Mouse (Mus musculus) frontal cortex, postnatal 14 days (tissue): ENCODE measurements around the gene Gm42417.

Experiments used
- DNase-seq, 2 experiments: peaks; one replicate each; pipeline ENCODE4 v3.0.0; 2022; ENCODE audit warnings: low spot score in 2 of 2

The Gm42417 gene

DNA sequence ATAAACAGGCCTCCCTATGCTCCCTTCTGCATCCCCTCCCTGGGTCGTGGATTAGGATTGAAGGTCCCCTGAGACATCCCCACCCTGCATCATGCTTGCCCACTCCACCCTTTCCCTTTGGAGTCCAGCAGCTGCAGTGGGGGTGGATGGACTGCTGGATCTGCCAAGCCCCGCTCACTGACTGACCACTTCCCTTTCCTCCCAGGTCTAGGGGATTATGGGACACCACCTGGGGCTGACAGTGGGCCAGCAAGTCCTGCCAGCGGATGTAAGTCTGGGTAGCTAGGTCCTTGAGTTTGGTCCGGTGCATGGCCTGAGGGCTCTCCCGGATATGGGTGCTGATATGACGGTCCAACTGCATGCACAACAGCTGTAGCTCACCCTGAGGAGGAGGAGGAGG, 24.9 kb upstream of the Gm42417 start:
- no peak for DNase-seq

DNA sequence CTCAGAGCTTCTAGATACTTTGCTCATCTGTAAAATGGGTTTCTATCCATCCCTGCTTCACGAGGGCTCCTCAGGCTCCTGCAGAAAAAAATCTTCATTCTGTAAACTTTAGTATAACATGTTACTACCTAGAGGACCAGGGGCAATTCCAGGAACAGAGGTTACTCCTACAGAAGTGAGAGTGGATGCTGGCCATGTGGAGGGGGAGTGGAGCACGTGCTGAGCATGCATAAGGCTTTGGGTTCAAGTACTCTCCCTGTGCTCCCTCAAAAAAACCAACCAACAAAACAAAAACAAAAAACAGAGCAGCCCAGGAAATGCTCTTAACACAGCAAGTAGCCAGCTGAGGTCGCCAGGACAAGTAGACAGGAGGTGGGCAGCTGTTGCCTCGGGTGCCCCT, 24.4 kb upstream of the Gm42417 start:
- no peak for DNase-seq

DNA sequence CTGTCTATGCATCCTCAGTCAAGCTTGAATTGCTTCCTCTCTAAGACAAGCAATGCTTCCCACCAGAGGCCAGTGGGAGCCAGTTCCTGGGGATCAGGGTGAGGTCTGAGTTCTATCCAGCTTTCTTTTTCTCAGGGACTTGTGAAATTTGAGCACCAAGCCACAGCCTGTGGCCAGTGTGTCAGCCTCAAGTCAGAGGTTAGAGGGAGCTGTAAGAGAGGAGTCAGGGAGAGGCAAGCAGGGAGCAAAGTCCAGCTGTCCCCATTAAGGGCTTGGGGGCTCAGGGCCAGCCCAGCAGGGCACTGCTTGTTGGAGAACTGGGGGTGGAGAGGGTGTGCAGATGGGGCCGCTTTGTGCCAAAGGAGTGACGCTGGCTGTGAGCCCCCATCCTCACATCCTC, 24.0 kb upstream of the Gm42417 start:
- DNase-seq, result no peak

DNA sequence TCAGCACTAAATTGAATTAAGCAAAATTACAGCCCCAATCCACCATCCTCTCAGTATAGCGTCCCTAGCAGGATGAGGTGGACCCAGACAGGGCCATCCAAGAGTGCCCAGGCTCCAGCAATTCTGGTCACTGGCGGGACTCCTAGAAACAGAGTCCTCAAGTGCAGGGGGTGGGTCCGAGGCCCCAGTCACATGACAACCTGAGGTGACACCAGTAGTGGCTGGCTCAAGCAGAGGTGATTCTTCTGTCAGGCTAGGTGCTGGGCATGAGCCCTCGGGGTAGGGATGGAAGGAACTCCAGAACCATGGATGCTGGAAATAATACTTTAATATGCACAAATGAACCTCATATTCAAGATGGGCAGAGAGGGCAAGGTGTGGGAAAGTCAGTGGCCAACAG, 23.2 kb upstream of the Gm42417 start:
- no peak for DNase-seq

DNA sequence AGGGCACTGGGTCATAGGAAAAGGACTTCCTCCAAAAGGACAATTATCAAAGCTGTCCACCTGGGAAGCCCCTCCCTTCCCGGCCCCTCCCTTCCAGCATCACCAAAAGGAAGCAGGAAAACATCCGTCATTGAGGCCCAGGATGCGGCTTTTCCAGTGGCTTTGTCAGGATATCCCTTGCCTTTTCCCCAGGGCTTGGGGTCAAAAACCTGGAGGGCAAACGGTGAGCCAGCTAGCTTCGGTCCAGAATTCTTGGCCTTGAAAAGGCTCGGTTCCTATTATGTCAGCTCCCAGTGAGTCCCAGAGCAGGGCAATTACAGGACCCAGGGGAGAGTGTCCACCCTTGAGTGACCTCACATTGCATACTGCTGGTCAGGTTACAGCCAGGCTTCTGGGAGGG, 21.7 kb upstream of the Gm42417 start:
- no peak for DNase-seq

DNA sequence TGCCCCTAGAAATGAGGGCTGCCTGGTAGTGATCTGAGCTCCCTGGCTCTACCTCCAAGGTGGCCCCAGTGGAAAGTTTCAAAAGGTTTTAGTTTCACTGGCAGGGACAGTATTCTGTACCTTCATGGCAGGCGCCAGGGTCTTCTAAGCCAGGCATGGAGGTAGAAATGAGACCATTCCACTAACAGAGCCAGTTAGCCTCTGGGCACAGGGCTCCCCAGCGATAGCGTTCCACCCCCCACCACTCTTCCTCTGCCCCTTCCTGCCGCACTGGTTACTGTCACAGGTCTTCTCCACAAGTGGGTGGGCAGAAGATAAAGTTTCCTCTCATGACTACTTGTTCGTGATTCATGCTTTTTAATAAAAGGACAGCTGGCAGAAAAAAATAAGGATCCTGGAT, 20.7 kb upstream of the Gm42417 start:
- no peak for DNase-seq

DNA sequence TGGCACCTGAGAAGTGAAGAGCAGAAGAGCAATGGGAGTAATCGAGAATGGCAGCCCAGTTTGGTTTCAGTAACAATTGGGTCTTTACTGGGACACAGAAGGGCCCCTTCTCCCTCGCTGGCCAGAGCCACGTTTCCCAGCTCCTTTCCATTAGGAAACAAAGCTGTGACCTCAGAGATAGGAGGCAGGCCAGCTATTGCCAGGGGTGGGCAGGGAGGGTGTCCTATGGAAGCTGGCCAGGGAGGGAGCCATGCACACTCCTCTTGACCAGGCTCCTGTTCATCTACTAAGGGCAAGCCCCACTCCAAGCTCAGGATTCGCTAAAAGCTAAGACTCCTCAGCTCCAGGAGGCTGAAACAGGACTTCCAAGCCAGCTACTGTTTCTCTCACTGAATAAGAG, 20.0 kb upstream of the Gm42417 start:
- no peak for DNase-seq

DNA sequence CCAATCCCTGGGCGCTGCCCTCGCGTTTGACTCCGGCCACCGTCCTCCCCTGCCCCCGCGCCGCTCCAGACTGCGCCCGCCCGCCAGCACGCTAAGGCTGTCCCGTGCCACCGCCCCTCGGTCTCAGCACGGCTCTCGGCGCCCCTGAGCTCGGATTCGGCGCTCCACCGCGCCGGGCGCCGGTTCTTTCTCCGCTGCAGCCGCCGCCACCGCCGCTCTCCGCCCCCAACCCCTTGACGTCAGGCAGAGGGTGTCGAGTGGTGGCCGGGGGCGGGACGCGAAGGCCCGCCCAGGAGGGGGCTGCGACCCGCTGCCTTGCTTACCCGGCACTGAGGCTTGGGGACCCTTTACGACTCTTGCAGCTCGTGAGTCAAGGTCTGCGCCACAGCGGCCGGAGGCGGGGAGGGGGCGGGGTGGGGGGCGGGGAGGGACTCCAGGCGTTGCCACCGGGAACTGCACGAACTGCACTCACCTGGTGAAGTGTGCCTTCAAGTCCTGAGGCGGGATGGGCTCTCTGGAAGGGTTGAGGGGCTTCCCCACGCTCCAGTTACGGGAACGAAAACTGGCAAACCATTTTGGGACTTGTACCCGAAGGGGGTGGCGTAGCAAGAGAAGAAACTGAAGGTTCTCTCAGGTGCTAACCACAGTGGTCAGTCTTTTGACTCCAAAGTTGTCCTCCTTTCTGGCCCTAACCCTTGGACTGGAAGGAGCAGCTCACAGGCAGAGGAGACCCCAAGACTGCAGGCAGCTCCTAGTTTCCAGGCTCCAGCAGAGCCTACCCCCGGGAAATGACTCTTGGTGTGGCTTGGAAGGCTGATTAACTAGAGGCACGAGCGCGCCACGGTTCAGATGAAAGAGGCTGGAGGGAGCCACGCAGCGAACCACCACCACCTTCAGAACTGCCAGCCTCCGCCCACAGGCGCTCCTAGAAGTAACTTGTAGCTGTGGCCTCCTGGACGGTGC, 19.1 kb upstream of the Gm42417 start, which contains the start of gene Sema4c:
Gene Sema4c (minus strand): TSS at position 319 of the 963 bp plus-strand sequence.
- peak in 1 of 2 experiments; percentile 70 for DNase-seq

DNA sequence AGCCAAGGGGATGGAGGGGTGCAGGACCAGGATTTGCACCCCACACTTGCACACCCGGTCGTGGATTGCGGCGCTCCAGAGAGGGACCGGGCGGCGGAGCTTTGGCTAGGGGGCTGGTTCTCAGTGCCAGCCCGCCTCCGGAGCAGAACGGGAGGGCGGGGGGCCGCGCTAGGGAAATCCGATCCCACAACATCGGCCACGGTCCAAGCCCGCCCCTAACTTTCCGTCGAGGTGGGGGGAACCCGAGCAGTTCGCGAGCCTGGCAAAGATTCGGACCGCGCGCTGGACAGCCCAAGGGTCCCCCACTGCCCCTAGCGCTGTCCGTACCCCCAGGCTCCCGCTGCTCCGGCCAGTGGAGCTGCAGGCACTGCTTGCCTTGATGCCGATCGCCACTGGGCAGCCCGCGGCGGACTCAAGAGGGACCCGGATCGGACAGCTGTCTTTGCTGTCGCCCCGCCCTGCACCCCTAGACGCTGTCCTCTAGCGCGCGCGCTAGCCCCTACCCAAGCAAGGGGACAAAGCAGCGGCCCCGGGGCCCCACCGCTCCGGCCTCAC, 18.3 kb upstream of the Gm42417 start:
- DNase-seq, result peak in 1 of 2 experiments; percentile 65

DNA sequence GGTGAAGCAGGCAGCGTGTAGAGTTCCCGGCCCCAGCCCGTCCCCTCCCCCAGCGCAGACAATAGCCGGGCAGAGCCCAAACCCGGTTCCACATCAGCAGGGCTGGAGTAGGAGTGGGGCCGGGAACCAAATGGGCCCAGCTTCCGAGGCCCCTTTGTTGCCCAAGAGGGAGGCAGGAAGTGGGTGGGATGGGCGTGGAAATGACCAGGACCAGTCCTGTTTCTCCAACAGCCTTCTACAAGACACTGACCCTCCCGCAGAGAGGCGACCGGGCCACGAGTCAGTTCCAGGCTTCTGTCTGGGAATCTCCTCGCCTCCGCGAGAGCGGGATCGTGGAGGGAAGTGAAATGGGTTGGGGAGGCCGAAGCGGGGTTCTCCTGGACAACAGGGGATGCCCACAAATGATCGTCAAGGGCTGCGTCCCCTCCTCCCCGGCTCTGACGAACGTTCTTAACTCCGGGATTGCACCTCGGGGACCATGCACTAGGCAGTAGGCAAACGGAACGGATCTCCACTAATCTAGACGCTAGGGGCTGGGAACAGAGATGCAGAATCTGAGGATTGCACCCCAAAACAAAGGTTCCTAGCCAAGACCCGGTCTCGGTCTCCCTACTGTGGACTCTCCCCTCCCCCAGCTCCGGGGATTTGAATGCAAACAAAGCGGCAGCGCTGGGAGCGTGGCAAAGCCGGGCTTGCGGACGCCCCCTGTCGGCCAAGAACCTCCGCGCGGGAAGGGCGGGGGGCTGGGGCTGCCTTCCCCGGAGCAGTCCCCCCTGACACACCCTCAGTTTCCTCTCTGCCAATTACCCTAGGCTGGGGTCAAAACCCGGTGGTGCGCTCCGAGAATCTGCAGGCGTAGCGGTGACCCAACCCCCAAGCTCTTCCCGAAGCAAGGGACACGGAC, 17.6 kb upstream of the Gm42417 start:
- DNase-seq, result peak; percentile 88 to 94

DNA sequence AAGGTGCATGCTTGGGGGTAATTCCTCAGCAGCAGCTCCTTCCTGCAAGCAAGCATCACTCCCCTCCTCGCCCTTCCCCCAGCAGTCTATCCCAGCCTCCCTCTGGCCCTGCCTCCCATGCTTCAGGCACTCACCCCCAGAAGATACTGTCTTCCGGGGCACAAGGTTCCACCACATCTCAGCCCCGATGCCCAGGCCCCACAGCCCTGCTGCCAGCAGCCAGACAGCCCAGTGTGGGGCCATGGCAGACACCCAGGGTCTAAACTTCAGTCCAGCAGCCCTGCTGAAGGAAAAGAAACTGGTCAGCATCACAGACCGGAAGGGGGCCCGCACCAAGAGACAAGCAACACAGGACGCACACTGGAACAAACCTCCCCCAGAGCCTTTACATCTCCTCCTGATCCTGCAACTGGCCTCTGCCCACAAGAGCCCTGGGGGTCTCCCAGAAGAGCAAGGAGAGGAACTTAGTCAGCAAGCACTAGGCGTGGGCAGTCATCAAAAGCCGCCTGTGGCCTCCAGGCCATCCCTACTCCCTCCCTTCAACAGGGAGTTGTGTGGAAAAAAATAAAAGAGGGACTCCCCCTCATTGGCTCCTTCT, 16.7 kb upstream of the Gm42417 start:
- no peak for DNase-seq

DNA sequence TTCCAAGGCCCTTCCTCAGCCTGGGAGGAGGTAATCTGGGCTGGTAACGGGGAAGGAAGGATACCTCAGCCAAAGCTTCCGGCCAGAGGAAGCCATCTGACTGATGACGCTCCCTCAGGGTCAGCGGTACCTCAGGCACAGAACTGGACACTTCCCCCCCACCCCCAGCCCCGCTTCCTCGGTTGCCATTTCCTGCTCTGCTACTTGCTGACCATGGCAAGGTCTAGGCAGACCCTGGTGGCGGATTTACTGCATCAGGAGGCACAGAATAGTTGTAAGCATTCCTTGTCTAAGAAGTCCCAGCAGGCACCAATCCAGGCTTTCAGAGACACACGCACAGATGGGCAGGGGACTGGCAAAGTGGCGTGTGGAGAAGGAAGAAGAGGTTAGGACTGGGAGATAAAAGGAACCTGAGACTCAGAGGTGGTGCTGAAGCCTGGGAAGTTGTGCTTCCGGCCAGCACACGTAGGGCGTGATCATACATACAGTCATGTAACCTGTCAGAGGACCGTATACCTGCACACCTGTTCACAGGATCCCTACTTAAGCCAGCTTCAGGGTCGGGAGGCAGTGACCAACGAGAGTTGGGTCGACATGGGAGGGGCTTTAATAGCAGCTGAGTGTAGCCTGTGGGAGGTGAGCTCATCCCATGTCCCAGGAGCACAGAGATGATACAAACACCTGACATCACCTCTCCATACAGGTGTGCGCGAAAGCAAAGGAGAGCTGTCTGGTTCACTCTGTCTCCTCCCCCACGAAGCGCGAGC, 15.6 kb upstream of the Gm42417 start:
- no peak for DNase-seq

DNA sequence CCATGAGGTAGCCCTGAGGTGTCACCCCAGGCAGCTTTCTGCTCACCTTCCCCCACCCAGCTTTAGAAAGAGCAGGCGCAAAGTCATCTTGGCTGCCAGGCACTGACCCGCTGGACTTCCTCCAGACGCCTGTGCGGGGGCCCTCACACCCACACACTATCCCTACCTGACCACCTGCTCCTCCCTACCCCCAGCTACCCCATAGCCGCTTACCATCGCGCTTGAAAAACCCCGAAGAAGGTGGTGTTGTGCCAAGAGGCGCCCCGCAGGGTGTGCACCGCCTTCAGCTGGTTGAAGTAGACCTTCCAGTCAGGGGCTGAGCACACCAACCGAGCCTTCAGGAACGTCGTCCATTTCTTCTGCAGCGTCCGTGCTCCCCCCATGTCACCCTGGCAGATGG, 13.3 kb upstream of the Gm42417 start:
- no peak for DNase-seq

DNA sequence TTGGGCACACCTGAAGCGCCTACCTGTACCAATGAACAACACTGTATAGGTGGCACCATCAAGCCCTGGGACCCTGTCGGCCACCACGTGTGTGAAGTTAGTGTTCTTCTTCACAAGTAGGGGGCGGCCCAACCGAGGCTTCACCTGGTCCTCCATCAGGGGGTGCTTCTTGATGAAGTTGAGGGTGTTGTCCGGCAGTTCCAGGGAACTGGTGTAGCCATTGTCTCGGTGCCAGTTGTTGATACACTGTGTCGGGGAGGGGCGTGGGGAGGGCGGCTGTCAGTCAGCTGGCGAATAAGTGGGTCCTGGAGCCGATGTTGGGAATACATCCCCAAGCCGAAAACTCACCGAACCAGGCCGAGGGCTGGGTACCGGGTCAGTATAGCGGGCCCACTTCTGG, 12.7 kb upstream of the Gm42417 start:
- DNase-seq, result no peak

DNA sequence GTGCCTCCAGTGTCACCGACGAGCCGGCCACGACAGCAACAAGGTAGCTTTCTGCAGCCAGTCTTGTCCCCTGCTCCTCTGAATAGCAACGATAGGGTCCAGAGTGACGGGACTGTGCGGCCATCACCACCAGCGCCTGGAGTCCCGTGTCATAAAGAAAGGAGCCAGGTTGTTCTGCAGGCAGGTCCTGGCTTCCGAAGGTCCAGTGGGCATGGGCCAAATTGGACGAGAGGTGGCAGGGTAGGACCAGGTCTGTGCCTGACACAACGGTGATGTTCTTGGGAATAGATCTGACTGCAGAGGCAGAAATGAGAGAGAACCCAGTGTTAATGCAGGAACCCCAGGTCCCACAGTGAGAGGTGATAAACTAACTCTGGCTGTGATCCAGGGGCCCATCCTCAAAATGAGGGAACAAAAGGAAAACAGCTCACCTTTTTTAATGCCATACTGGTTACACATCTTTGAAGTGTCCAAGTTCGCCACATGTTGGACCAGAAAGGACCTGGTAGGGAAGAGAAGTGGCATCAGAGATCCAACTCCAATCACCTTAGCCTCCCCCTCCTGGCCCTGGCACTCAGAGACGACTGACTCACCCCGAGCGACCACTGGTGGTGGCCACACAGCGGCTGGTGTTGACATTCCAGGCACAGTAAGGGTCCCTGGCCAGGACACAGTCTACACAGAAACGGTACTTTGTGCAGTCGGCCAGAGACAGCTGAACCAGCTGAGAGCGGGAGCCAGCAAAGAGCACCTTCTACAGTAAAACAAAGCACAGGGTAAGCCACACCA, 11.0 kb upstream of the Gm42417 start:
- no peak for DNase-seq

DNA sequence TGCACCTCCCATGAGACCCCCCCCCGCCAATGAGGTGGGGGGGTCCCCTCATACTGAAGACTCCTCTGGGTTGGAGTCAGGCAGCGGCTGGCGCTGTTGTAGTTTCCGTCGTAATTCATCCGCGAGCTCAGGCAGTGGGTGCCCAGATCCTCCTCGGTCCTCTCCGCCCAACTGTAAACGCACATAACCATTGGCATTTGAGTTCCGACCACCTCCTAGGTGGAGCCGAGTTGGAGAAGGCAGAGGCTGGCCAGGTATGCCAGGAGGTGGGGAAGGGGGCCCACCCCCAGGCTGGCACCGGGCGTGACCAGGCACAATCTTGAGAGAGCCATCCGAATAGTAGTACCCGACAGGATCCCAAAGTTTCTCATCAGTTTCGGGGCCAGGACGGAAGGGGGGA, 10.3 kb upstream of the Gm42417 start:
- DNase-seq, result no peak

DNA sequence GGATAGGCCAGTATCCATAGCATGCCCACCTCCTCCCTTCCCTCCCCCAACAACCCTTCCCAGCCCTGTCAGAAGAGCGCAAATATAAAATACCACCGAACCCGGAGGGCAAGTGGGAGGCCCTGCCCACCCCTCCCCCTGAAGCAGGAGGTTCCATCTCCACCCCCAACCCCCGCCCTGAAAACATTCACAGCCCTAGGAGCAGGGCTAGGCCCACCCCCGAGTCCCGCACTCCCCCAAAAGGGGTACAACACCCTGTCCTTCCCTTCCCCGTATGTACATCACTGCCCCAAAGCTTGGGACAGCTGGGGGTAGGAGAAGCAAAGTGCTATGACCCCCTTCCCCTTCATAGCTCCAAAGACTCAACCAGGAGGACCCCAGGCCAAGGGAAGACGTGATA, 9.5 kb upstream of the Gm42417 start:
- no peak for DNase-seq

DNA sequence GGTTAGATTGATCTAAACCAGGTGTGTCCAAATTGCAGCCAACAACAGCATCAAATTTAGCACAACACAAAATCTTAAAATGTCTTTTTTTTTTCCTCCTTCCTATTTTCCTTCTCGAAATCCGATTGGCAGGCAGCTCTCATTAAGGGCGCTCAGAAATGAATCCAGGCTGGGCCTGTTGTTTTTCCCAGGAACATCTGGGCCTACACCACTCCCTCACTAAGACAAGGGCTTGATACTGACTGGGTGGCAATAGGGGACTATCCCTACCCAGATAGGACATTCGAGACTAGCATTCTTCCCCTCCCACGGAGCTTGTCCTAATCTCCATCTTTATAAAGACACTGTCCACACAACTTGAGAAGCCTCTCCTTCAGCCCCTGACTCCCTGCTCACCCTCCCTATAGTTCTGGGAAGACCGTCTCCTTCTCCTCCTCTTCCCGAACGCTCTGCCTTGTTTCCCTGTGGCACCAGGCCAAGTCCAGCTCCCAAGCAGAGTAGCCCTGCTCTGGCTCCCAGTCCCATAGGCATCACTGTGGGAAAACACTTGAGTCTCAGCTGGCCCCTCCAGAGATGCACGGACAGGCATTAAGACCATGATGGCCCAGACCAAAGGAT, 8.9 kb upstream of the Gm42417 start:
- no peak for DNase-seq

DNA sequence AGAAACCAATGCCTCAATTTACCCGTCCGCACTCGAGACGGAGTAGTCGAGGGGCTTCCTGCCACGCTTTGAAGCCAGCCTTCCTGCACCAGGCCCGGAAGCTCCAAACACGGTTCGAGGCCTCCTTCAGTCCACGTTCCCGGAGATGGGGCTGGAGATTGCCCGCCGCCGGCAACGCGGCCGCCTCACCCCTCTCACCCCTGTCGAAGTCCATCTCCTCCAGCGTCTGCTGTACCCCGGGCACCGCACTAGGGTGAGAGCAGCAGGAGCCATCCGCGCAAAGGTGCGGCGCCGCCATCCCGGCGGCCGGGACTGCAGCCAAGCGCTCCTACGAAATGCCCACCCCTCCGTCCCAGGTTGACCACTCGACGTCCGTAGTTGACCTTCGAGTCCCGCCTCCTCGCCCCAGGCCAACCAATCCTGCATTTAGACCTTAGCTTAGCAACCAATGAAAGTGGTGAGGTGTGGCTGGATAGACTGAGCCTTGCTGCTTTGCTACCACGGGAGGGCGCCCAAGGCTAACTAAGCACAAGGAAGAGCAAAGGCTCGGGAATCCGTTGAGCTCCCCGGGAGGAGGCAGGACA, 7.8 kb upstream of the Gm42417 start, which contains the start of gene Ankrd39:
Gene Ankrd39 (minus strand): TSS at position 558 of the 584 bp plus-strand sequence.
- peak; percentile 96 to 97 for DNase-seq
